Mouse (Mus musculus) kidney, postnatal 0 days (tissue): Measurements from ENCODE around the gene Osm. TPM values are rescaled to one million over a fixed set of nuclear protein-coding genes. Genes with fewer than 3 reads are reported as not detected.

Experiments
- ATAC-seq: fragments of 200-750 bp; cut with Nextera tagmentation; replicated peaks from 2 replicates; pipeline ENCODE4 v1.8.0; 2017; ENCODE audit warnings: low read depth, moderate number of reproducible peaks, moderate TSS enrichment, moderate library complexity; ENCODE audit not compliant: low FRiP score
- DNase-seq: peaks from one replicate; pipeline ENCODE4 v3.0.0-alpha.2; 2016; ENCODE audit warnings: low spot score
- H3K27ac ChIP-seq: fragments of 300-500 bp; sonication (generic); 2 replicates; pipeline ENCODE4 v1.5.1; 2014; ENCODE audit warnings: mild to moderate bottlenecking
- H3K27me3 ChIP-seq: fragments of 300-500 bp; sonication (generic); 2 replicates; pipeline ENCODE4 v1.6.1; 2014; ENCODE audit warnings: low read length, mixed read lengths; ENCODE audit not compliant: insufficient read depth
- H3K36me3 ChIP-seq: fragments of 300-500 bp; sonication (generic); 2 replicates; pipeline ENCODE4 v1.6.1; 2014; ENCODE audit warnings: low read length, mixed read lengths; ENCODE audit not compliant: insufficient read depth
- H3K4me1 ChIP-seq: fragments of 300-500 bp; sonication (generic); replicated peaks from 2 replicates; pipeline ENCODE4 v1.6.1; 2014; ENCODE audit warnings: antibody characterized with exemption, low read length, mixed read lengths; ENCODE audit not compliant: insufficient read depth
- H3K4me2 ChIP-seq: fragments of 300-500 bp; sonication (generic); 2 replicates; pipeline ENCODE4 v1.6.1; 2014; ENCODE audit warnings: mild to moderate bottlenecking, low read length, moderate library complexity, mixed read lengths
- H3K4me3 ChIP-seq: fragments of 300-500 bp; sonication (generic); replicated peaks from 2 replicates; pipeline ENCODE4 v1.5.1; 2014; ENCODE audit warnings: low read depth, low read length
- H3K9ac ChIP-seq: fragments of 300-500 bp; sonication (generic); 2 replicates; pipeline ENCODE4 v1.6.1; 2014; ENCODE audit warnings: low read depth, low read length
- H3K9me3 ChIP-seq: fragments of 300-500 bp; sonication (generic); replicated peaks from 2 replicates; pipeline ENCODE4 v1.6.1; 2016; ENCODE audit warnings: low read length, inconsistent platforms, mixed read lengths
- CTCF ChIP-seq: IDR thresholded peaks from 2 replicates; pipeline ENCODE4 v1.5.1; 2016; ENCODE audit warnings: antibody characterized with exemption, low read depth, mild to moderate bottlenecking, moderate library complexity
- WGBS: fragments of 180-500 bp; shearing (Covaris S2); extraction: QIAGEN DNeasy Blood & Tissue Kit; methylation state at CpG from one replicate; pipeline ENCODE4 v1.1.7; 2014; 5-methylcytosine and 5-hydroxymethylcytosine counted together
- polyA plus RNA-seq: library from polyadenylated mRNA; unstranded; fragments of >200 nt; fragmentation: Nextera tagmentation; extraction: Ambion mirVana; gene quantifications from 2 replicates; pipeline ENCODE4 v1.2.1, GENCODE M21; 2015

Gene Osm
- polyA plus RNA-seq, 1 experiment from 2014 or later = 0.11 TPM

DNA sequence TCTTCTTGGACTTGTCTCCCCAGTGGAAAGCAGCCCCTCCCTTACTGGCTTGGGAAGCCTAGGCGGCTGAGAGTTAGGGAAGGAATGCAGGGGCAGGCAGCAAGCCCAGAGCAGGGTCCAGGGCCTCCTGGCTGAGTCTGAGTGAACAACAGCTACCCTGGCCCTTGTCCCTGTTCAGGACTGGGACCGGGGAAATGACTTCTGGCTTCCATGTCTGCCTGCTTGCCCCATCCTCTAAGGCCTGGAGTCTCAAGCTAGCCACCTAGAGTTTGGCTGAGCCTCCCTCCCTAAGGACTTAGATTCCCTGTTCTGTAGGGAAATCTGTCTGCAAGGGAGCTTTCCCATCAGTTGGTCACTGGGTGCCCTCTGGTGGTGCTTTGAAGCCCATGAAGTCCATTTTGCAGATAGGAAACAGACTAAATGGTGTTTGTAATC lies 16.9 kb upstream of the Osm start:
- peak; percentile 87 for DNase-seq
- no peak for ATAC-seq
- Histone ChIP-seq H3K4me2 (peak overlapping the region; percentile 74; the same call in 1 of the 2 replicates), H3K4me1 (no peaks in the 10 kb centered on the region; the same call in 1 of the 2 replicates), H3K4me3 (no peak overlapping the region), H3K36me3 (peaks cover 8% of the 10 kb centered on the region; the same call in 1 of the 2 replicates), H3K27ac (no peak overlapping the region), H3K9ac (no peak overlapping the region), H3K9me3 (no peaks in the 10 kb centered on the region), H3K27me3 (no peaks in the 10 kb centered on the region)
- peak; percentile 88 for TF ChIP-seq CTCF
- 7% methylated on average over 2 of the region's 2 CpGs for WGBS

DNA sequence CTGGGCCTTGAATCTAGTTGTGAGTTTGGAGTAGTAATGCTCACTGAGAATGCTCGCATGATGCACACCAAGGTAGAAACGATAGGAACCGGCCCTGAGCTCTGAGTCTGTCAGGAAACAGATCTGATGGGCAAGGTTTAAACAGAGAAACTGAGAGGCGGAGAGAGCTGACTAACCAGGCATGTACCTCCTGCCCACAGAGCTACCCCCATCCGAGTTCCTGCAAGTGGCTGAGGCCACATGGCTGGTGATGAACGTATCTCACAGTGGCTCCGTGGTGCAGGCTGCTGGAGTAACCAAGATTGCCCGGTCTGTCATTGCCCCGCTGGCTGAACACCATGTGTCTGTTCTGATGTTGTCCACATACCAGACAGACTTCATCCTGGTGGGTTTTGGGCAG lies 16.3 kb upstream of the Osm start:
- H3K9ac ChIP-seq = no peak overlapping the region

DNA sequence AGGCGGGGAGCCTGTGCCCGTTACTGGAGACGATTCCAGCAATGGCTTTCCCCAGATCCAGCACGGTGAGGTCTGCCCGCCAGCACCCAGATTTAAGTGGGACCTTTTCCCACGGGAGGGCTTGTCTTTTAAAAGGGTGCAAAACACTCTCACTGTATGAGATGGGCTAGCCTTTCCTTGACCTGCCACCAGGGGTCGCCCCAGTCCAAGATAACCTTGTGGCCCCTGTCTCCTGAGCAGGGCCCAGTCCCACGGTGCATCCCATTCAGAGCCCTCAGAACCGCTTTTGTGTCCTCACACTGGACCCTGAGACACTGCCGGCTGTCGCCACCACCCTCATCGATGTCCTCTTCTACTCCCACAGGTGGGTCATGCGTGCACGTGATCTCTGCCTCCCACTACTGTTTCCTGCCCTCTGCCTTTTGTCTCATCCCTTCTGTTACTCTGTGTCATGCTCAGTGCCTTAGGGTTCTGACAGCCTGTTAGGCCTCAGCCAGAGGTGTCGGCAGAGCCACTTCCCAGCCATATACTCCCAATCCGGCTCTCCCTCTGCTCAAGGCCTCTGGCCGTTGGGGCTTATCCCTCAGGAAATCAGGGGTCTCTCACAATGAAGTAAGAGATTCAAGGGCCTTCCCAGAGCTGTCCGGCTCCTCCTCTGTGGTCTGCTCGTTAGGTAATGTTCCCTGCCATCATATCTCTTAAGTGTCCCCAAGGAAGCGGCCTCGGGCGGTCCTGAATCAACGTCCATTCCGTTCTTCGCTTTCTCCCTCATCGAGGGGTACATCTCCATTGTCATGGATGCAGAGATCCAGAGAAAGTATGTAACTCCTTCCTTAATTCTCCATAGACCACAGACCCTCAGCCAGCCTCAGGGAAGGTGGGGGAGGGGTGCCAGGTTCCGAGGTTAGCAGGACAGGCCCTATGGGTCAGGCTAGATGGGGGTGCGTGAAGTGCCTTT lies 15.5 kb upstream of the Osm start:
- no peaks in the 10 kb centered on the region for H3K9me3 ChIP-seq
- H3K9ac ChIP-seq = no peak overlapping the region
- ATAC-seq (no peak), DNase-seq (peak; percentile 66)
- no peak overlapping the region for H3K4me3 ChIP-seq
- 54% methylated on average over 28 of the region's 28 CpGs for WGBS
- no peaks in the 10 kb centered on the region; the same call in 1 of the 2 replicates for H3K4me1 ChIP-seq
- TF ChIP-seq CTCF = peak; percentile 89
- no peak overlapping the region for H3K27ac ChIP-seq
- H3K4me2 ChIP-seq = no peak overlapping the region
- no peaks in the 10 kb centered on the region for H3K36me3 ChIP-seq
- no peaks in the 10 kb centered on the region for H3K27me3 ChIP-seq

More for the DNA sequence above, 16.3 kb upstream of the Osm start:
- no peaks in the 10 kb centered on the region for H3K27me3 ChIP-seq
- no peak for TF ChIP-seq CTCF
- 62% methylated on average over 9 of the region's 9 CpGs for WGBS
- H3K27ac ChIP-seq = no peak overlapping the region
- H3K4me2 ChIP-seq = no peak overlapping the region
- H3K4me1 ChIP-seq = no peaks in the 10 kb centered on the region; the same call in 1 of the 2 replicates
- H3K4me3 ChIP-seq = no peak overlapping the region
- H3K36me3 ChIP-seq = peaks cover 4% of the 10 kb centered on the region; the same call in 1 of the 2 replicates
- DNase-seq = no peak
- ATAC-seq = no peak
- H3K9me3 ChIP-seq = no peaks in the 10 kb centered on the region

DNA sequence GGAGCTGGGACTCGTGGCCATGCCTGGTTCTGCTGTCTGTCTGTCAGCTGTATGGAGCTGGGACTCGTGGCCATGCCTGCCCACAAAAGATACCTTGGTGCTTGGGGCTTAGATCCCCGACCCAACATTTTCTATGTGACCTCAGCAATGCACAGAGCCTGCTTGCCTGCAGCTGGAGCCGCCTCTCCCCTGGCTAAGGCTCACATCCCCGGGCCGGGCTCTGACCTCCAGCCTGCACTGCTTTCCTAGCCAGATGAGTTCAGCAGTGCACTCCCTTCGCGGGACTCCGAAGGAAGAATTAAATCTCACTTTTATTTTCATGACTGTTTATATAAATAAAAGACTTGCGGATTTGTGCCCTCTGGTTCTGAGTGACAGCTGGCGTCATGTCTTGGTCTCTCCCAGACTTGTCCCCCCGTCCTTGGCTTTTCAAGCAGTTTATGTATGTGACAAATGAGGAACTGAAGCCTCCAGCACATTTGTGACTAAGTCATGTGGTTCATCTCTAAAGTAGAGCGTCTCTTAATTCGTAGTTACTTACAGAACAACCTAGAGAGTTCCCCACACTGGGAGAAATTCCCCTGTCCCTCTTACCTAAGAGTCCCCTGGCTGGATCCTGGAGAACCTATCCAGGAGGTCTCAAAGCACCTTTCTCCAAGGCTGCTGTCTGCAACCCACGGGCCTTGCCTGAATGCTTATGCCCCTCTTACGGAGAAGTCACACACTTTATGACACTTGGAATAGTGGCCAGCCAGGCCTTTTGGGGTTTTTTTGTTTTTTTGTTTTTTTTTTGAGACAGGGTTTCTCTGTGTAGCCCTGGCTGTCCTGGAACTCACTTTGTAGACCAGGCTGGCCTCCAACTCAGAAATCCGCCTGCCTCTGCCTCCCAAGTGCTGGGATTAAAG lies 13.9 kb upstream of the Osm start:
- Histone ChIP-seq H3K36me3 (no peaks in the 10 kb centered on the region), H3K4me1 (no peaks in the 10 kb centered on the region; the same call in 1 of the 2 replicates), H3K9me3 (no peaks in the 10 kb centered on the region), H3K27me3 (no peaks in the 10 kb centered on the region), H3K4me3 (no peak overlapping the region), H3K4me2 (no peak overlapping the region), H3K27ac (no peak overlapping the region), H3K9ac (no peak overlapping the region)
- DNase-seq (no peak), ATAC-seq (no peak)
- no peak for TF ChIP-seq CTCF
- 67% methylated on average over 17 of the region's 17 CpGs for WGBS

DNA sequence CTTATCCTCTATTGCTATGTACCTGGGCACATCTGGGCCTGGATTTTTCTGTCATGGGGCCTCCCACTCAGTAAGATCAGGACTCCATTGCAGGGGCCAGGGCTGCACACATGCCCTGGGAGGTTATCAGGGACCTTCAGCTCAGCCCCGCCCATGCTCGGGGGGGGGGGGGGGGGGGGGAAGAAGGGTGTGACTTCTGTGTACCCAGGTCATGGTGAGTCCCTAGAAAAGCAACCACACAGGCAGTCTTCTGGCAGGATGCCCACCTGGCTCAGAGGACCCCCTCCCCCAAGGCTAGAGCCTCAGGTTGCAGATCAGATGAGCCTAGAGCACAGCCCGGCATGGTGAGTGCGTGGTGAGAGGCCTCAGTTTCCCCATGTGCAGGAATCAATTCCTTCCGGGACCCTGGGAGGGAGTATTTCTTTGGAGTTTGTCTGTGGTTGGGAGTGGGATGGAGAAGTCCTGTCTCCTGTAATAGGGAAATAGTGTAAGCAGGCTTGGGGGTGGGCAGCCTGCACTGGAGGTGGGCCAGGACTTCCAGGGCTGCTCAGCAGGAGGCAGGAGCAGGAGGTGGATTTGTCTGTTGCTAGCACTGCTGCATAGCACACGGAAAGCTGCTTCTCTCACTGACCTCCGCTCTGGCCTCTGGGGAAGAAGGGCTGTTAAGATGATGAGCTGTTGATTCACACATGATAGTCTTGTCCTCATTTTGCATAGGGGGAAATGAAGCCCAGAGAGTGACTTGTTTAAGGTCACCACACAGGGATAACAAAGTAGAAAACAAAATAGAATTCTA lies 12.6 kb upstream of the Osm start:
- DNase-seq = no peak
- no peak for ATAC-seq
- Histone ChIP-seq H3K4me2 (no peak overlapping the region), H3K36me3 (no peaks in the 10 kb centered on the region), H3K27ac (no peak overlapping the region), H3K9ac (no peak overlapping the region), H3K27me3 (no peaks in the 10 kb centered on the region), H3K9me3 (no peaks in the 10 kb centered on the region), H3K4me1 (no peaks in the 10 kb centered on the region), H3K4me3 (no peak overlapping the region)
- no peak for TF ChIP-seq CTCF
- WGBS = 44% methylated on average over 5 of the region's 7 CpGs
